Mouse (Mus musculus) left cerebral cortex, adult 18-20 months (tissue): Measurements from ENCODE around the gene Det1. TPM values are rescaled to one million over a fixed set of nuclear protein-coding genes. Genes with fewer than 3 reads are reported as not detected.
A peak's percentile ranks its signal among the peaks of the same experiment; 100 is the strongest.

Source experiments
- DNase-seq, 2 experiments: peaks; one replicate each; pipeline ENCODE4 v3.0.0; 2021 to 2022; ENCODE audit warnings: low spot score in 2 of 2, mixed read lengths in 1 of 2
- long read RNA-seq, 2 experiments: library from polyadenylated mRNA; stranded (forward); transcript quantifications; one replicate each; pipeline ENCODE4 v2.0.0; 2021
- total RNA-seq, 2 experiments: library from RNA; stranded (reverse); gene quantifications; 2 replicates each; pipeline ENCODE4 v1.2.3; 2021

Det1 gene
- 1 to 10 TPM; 5.4 to 6.2 TPM for total RNA-seq
- long read RNA-seq, experiment 1, partial matches to known transcripts, result 0 of 4 reads
- long read RNA-seq, experiment 1, other reads (novel, unspliced or antisense), result 1 of 4 reads
- long read RNA-seq, experiment 2, transcript Det1-201 (5 exons, 2,269 nt), result major isoform, 5 of 10 reads
- long read RNA-seq, experiment 2, partial matches to known transcripts, result 0 of 10 reads
- long read RNA-seq, experiment 2, other reads (novel, unspliced or antisense), result 5 of 10 reads

- peak; percentile 93 to 94 for DNase-seq
Observed at GRCm38 (mm10) chr7:78846737-78847434, at the start of gene Det1. Det1 (minus strand) TSS chr7:78847263.

DNA sequence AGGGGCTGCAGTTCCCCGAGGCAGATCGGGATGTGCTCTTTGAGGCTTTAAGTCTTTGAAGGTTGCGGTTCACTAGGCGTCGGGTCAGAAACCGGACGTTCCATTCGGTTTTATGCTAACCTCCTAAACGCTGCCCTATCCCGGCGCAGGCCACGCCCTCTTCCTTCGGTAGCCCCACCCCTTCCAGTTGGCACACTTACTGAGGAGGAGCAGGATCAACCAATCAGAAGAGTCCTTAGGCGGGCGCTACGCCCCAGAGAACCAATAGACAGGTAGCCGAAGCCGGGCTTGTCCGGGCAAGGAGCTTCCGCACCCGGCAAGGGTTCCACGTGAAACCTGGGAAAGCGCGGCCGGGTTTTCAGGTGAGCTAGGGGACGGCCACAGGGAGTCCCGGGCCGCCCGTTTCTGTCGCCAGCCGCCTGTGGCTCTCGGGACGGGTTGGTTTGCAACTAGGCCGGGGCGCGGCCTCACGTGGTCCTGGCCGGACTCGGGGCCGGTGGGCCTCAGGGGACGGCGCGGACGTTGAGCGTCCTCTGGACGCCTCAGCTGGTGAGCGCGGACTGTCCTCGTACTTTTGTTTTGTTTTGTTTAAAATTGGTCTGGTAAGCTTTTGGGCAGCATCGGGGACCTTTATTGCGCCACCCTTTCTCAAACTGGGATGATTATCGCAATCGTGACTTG is 48.7 kb upstream of the Det1 start, which contains the start of gene Aen:
Gene Aen (plus strand): TSS at position 202 of the 681 bp plus-strand sequence.
- peak; percentile 95 to 97 for DNase-seq

DNA sequence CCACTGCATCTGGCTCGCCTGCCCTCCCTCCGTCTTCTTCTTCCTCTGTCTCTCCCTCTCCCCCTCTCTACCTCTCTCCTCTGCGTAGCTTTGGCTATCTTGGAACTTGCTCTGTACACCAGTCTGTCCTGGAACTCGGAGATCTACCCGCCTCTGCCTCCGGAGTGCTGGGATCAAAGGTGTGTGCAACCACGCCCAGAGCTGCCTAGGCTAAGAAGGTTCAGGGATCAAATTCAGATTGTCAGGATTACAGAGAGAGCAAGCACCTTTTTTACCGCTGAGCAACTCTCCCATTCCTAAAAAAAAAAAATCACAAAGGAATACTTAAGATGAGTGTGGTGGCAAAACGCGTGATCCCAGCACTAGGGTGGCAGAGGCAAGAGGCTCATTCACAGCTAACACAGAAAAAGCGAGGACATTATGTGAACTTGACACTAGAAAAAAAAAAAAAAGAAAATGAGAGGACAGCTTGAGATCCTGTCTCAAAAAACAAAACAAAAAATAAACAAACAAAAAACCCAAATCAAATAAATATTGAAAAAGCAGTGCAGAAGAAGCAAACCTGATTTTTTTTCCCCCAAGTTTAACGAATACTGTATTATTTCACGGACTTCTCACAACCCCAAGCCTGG is 48.1 kb upstream of the Det1 start:
- DNase-seq, result no peak

DNA sequence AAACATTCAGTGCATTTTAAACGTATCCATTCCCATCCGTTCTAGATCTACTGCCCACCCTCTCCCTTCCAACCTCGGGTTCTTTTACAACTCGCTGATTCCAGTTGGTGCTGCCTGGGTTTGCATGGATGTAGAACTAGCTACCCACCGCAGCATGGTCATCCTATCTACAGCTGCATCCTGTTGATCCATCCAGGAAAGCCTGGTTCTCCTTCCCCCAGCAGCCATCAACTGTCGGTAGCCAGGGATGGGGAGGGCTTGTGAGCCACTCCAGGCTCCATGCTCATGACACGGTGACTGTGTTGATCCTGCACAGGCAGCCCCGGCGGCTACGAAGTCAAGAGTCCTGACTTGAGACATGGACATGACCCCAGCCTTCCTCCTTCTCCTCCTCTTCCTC is 46.9 kb upstream of the Det1 start:
- DNase-seq, result no peak

GRCm38 (mm10) chr7:78890641-78891040 is 43.6 kb upstream of the Det1 start:
- DNase-seq, result peak; percentile 86 to 95

- DNase-seq, result no peak
Observed at GRCm38 (mm10) chr7:78887431-78887842, 40.4 kb upstream of the Det1 start.

DNA sequence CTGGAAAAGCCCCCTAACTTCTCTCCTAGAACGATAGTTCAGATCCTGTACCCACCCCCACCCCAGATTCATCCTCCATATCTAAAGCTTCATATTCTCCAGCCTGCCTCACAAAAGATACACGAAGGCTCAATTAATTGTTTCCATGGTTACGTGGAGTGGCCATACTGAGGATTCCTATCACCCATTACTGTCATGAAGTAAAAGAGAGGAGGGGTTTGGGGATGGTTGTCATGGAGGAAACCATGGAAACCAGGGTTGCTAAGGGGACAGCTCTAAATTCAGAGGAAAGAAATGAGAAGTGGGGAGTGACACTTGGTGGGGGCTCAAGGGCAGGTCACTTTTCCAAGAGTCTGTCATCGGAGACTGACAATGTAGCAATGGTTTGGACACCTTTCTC is 39.4 kb upstream of the Det1 start:
- no peak for DNase-seq

DNA sequence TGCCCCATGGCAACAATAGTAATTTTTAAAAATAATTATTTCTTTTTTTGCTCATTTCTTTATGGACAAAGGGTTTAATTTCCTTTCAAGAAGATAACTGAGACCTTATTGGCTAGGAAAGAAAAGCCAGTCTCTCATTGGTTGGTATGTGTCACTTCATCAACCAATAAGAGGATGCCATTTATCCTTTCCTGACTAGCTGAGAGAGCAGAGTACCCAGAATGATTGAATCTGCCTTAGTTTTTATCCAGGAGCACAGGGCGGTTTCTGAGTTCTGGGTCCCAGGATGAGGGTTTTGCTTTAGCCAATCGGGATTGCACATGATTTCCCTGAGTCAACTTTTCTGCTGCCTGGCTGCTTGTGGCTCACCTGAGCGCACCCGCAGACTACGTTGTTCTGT is 38.3 kb upstream of the Det1 start:
- DNase-seq, result no peak

DNA sequence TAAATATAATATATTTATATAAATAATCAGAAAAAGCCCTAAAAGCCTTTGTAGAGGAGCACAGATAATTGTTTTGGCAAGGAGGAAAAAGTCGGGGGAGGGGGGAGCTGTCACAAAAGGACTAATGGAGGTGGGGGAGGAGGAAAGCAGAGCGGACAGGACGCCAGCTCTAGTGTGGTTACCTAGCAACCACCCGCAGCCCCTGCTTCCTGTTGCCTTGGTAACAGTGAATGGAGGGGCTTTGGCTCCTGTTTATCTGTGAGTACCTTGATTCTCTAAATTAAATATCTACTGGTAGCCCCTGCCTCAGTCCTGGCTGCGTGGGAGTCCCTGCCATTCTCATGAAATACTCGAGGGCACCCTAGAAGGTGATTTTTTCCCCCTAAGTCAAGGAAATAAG is 37.1 kb upstream of the Det1 start:
- DNase-seq, result no peak

GRCm38 (mm10) chr7:78883726-78884060 is 36.6 kb upstream of the Det1 start:
- DNase-seq, result no peak

- no peak for DNase-seq
Observed at GRCm38 (mm10) chr7:78883016-78883725, 36.1 kb upstream of the Det1 start.

GRCm38 (mm10) chr7:78882469-78882837 is 35.4 kb upstream of the Det1 start:
- peak in 1 of 2 experiments; percentile 48 for DNase-seq

DNA sequence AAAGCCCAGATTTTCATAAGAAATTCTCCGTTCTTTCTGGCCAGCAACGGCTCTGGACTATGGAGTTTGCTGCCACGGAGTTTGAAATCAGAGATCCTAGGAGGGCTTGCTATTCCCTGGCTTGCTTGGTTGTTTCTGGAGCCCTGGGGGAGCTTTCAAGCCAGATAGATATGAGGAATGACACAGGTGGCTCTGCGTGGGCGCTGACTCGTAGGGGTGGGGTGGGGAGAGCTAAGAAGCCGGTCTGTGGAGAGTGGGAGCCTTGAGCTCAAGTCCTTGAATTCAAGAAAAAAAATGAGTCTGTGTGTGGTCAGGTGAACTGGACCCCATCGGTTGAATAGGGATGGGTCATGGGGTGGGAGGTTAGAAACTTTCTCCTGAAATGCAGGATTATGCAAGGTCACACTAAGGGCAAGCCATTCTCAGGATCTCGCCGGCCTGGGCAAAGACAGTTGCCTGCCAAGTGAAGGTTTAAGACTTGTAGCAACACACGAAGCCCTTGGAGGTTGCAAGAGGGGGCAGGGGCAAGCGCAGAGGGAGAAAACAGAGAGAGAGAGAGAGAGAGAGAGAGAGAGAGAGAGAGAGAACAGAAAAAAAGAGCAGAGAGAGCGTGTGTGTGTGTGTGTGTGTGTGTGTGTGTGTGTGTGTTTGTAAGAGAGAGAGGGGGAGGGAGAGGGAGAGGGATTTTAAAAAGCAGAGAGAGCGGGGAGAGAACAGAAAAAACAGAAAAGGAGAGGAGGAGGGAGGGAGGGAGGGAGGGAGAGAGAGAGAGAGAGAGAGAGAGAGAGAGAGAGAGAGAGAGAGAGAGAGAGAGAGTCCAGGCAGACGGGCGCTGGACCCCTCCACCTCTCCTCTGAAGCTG is 34.8 kb upstream of the Det1 start:
- DNase-seq, result no peak

GRCm38 (mm10) chr7:78872831-78873230 is 25.8 kb upstream of the Det1 start:
- DNase-seq, result no peak

- no peak for DNase-seq
Observed at GRCm38 (mm10) chr7:78872366-78872765, 25.3 kb upstream of the Det1 start.

DNA sequence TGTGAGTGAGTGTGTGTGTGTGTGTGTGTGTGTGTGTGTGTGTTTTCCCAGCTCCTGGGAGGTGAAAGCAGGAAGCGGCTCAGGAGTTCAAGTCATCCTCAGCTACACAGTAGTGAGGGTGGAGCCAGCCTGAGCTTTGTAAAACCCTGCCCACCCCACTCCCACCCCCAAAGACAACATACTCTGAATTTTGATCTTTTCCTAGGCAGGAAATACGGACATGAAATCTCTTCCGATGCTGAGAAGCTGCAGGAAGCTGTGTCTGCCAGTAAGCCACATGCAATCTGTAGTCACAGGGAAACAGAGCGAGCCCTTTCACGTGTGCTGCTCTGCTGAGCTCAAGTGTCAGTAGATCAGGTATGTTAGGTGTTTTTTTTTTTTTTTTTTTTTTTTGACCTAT is 21.7 kb upstream of the Det1 start:
- DNase-seq, result no peak

GRCm38 (mm10) chr7:78865212-78865949 is 18.3 kb upstream of the Det1 start:
- no peak for DNase-seq

GRCm38 (mm10) chr7:78864446-78864802 is 17.4 kb upstream of the Det1 start:
- DNase-seq, result no peak

GRCm38 (mm10) chr7:78863796-78864445 is 16.9 kb upstream of the Det1 start:
- no peak for DNase-seq
